Mouse (Mus musculus) central nervous system, embryonic 11.5 days (tissue): ENCODE measurements around the gene Zfp799. TPM values are rescaled to one million over a fixed set of nuclear protein-coding genes. Genes with fewer than 3 reads are reported as not detected.

Experiments
- polyA plus RNA-seq: library from polyadenylated mRNA; depleted of rRNA; stranded (reverse); fragments of >200 nt; gene quantifications from 2 replicates; pipeline ENCODE4 v1.2.3, GENCODE M21; 2012; rRNA removed

Zfp799 gene
- 16.6 and 21.6 TPM in 2 replicates for polyA plus RNA-seq

GRCm38 (mm10) chr17:32829540-32830417 is at the start of gene Zfp799:
TSS of gene Zfp799 (minus strand) at chr17:32830261.

GRCm38 (mm10) chr17:32809544-32810374 is 20.3 kb downstream of the Zfp799 start, which contains the start of gene Zfp811:
TSS of gene Zfp811 (minus strand) at chr17:32809931.

GRCm38 (mm10) chr17:32788094-32788559 is 41.9 kb downstream of the Zfp799 start, which contains the start of gene Zfp871:
TSS of gene Zfp871 (minus strand) at chr17:32788287.

Other genes with a start within 250 kb of the Zfp799 start
- not detected in 2 replicates for gene Cyp4f37, start 209.0 kb downstream of the Zfp799 start, polyA plus RNA-seq
- not detected in 2 replicates for gene Cyp4f40, start 171.4 kb downstream of the Zfp799 start, polyA plus RNA-seq
- 1.1 and 1.5 TPM in 2 replicates for gene Cyp4f15, start 144.6 kb downstream of the Zfp799 start, polyA plus RNA-seq
- 15.8 and 33.2 TPM in 2 replicates for gene Zfp871, start 42.0 kb downstream of the Zfp799 start, polyA plus RNA-seq
- 26.4 and 29.3 TPM in 2 replicates for gene Zfp811, start 20.3 kb downstream of the Zfp799 start, polyA plus RNA-seq
- gene Zfp870, start 61.4 kb upstream of the Zfp799 start, polyA plus RNA-seq: 5.7 and 5.8 TPM in 2 replicates
- gene Cyp4f14, start 87.1 kb upstream of the Zfp799 start, polyA plus RNA-seq: 0.22 TPM in 1 of 2 replicates, not detected in the other
- gene Cyp4f13, start 117.1 kb upstream of the Zfp799 start, polyA plus RNA-seq: 5.4 and 9.1 TPM in 2 replicates
- gene Zfp472, start 135.6 kb upstream of the Zfp799 start, polyA plus RNA-seq: 5.2 and 7.7 TPM in 2 replicates
- 8.9 and 12.6 TPM in 2 replicates for gene Zfp952, start 162.9 kb upstream of the Zfp799 start, polyA plus RNA-seq
- gene Zfp763, start 203.1 kb upstream of the Zfp799 start, polyA plus RNA-seq: 8.5 and 13.4 TPM in 2 replicates
- not detected in 2 replicates for gene 4921501E09Rik, start 237.8 kb upstream of the Zfp799 start, polyA plus RNA-seq